Mouse (Mus musculus) stomach, postnatal 0 days (tissue): ENCODE results near the gene Efcab12. TPM values are rescaled to one million over a fixed set of nuclear protein-coding genes. Genes with fewer than 3 reads are reported as not detected.
"Not testable (repeated sequence)": the region's sequence is repeated elsewhere in the genome, so short reads cannot be mapped to it uniquely, and the experiment has no call there.

Source experiments
- ATAC-seq: fragments of 200-750 bp; cut with Nextera tagmentation; 2 replicates; pipeline ENCODE4 v1.8.0; 2017; ENCODE audit not compliant: low FRiP score, low TSS enrichment
- DNase-seq: peaks from one replicate; pipeline ENCODE4 v3.0.0-alpha.2; 2016; ENCODE audit warnings: low spot score
- H3K27ac ChIP-seq: fragments of 300-500 bp; sonication (generic); replicated peaks from 2 replicates; pipeline ENCODE4 v1.5.1; 2014; ENCODE audit warnings: mild to moderate bottlenecking, control low read depth
- H3K27me3 ChIP-seq: fragments of 300-500 bp; sonication (generic); 2 replicates; pipeline ENCODE4 v1.6.1; 2014; ENCODE audit warnings: low read length; ENCODE audit not compliant: control insufficient read depth, insufficient read depth
- H3K36me3 ChIP-seq: fragments of 300-500 bp; sonication (generic); 2 replicates; pipeline ENCODE4 v1.6.1; 2014; ENCODE audit warnings: low read length, mixed read lengths; ENCODE audit not compliant: control insufficient read depth, insufficient read depth
- H3K4me1 ChIP-seq: fragments of 300-500 bp; sonication (generic); replicated peaks from 2 replicates; pipeline ENCODE4 v1.6.1; 2014; ENCODE audit warnings: antibody characterized with exemption; ENCODE audit not compliant: control insufficient read depth, insufficient read depth
- H3K4me2 ChIP-seq: fragments of 300-500 bp; sonication (generic); replicated peaks from 2 replicates; pipeline ENCODE4 v1.6.1; 2014; ENCODE audit warnings: low read depth, mild to moderate bottlenecking, control low read depth, moderate library complexity
- H3K4me3 ChIP-seq: fragments of 300-500 bp; sonication (generic); 2 replicates; pipeline ENCODE4 v1.5.1; 2014; ENCODE audit warnings: low read depth, low read length, control low read depth
- H3K9ac ChIP-seq: fragments of 300-500 bp; sonication (generic); 2 replicates; pipeline ENCODE4 v1.6.1; 2014; ENCODE audit warnings: mild to moderate bottlenecking, low read length, control low read depth, mixed read lengths
- H3K9me3 ChIP-seq: fragments of 300-500 bp; sonication (generic); 2 replicates; pipeline ENCODE4 v1.6.1; 2016; ENCODE audit warnings: low read length; ENCODE audit not compliant: control insufficient read depth
- CTCF ChIP-seq: IDR thresholded peaks from 2 replicates; pipeline ENCODE4 v1.5.1; 2016; ENCODE audit warnings: antibody characterized with exemption, low read depth, mild to moderate bottlenecking, moderate library complexity
- EP300 ChIP-seq: optimal IDR thresholded peaks from 2 replicates; pipeline ENCODE3; 2016; ENCODE audit warnings: antibody characterized with exemption
- WGBS: fragments of 180-500 bp; shearing (Covaris S2); extraction: QIAGEN DNeasy Blood & Tissue Kit; methylation state at CpG from one replicate; pipeline ENCODE4 v1.1.7; 2014; 5-methylcytosine and 5-hydroxymethylcytosine counted together
- polyA plus RNA-seq: library from polyadenylated mRNA; unstranded; fragments of >200 nt; fragmentation: Nextera tagmentation; extraction: Ambion mirVana; gene quantifications from 2 replicates; pipeline ENCODE4 v1.2.1, GENCODE M21; 2015

Gene Efcab12
- polyA plus RNA-seq, 1 experiment from 2014 or later = 0.17 TPM

- TF ChIP-seq EP300 = no peak
- no peak for TF ChIP-seq CTCF
- H3K4me1 ChIP-seq = no peaks in the 10 kb centered on the region
- no peaks in the 10 kb centered on the region for H3K9me3 ChIP-seq
- H3K4me3 ChIP-seq = no peak overlapping the region
- no peaks in the 10 kb centered on the region for H3K36me3 ChIP-seq
- no peak overlapping the region for H3K9ac ChIP-seq
- no peak overlapping the region for H3K4me2 ChIP-seq
- no peaks in the 10 kb centered on the region for H3K27me3 ChIP-seq
- H3K27ac ChIP-seq = no peak overlapping the region
- ATAC-seq (no peak), DNase-seq (no peak)
These were observed 4.4 kb downstream of the Efcab12 start for GRCm38 (mm10) chr6:115833861-115834260.

- no peak for DNase-seq
- Histone ChIP-seq H3K4me2 (no peak overlapping the region), H3K4me1 (no peaks in the 10 kb centered on the region), H3K27ac (no peak overlapping the region), H3K9ac (no peak overlapping the region), H3K36me3 (no peaks in the 10 kb centered on the region), H3K9me3 (no peaks in the 10 kb centered on the region), H3K27me3 (no peaks in the 10 kb centered on the region), H3K4me3 (no peak overlapping the region)
- TF ChIP-seq CTCF = no peak
- TF ChIP-seq EP300 = no peak
- ATAC-seq = no peak; the same call in 1 of the 2 replicates
- 83% methylated on average over 2 of the region's 2 CpGs for WGBS
These were observed 5.9 kb downstream of the Efcab12 start for GRCm38 (mm10) chr6:115832152-115832850.

GRCm38 (mm10) chr6:115830779-115831601 is 7.2 kb downstream of the Efcab12 start:
- Histone ChIP-seq H3K9ac (no peak overlapping the region), H3K36me3 (no peaks in the 10 kb centered on the region), H3K4me3 (no peak overlapping the region), H3K9me3 (no peaks in the 10 kb centered on the region), H3K4me2 (no peak overlapping the region), H3K4me1 (no peaks in the 10 kb centered on the region), H3K27me3 (no peaks in the 10 kb centered on the region), H3K27ac (no peak overlapping the region)
- ATAC-seq (no peak), DNase-seq (no peak)
- TF ChIP-seq EP300 = no peak
- TF ChIP-seq CTCF = no peak
- 73% methylated on average over 6 of the region's 6 CpGs for WGBS

DNA sequence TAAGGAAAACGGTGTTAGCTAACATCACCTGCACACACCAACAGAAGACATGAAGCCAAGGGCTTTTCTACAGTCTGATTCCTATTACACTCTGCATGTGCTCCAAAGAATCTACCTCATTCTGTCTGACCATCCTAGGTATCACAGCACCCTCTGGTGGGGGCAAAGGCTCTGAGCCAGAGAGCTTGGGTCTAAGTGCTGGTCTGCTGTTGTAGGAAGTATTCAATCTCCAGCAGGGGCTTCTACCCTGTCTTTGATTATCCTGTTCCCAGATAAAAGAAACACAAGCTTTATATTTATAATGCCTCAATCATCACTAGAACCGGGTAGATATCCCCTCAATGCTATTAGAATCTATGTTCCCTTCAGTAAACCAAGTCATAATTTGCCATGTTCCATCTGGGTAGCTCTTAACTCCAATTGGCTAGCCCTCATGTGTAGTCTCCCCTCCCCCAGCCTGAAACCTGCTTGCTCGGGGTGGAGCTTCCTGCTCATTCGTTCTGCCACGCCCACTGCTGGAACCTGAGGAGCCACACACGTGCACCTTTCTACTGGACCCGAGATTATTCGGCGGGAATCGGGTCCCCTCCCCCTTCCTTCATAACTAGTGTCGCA is 14.3 kb downstream of the Efcab12 start:
- peak; percentile 82 for TF ChIP-seq CTCF
- H3K36me3 ChIP-seq, H3K9ac ChIP-seq, H3K4me3 ChIP-seq, H3K9me3 ChIP-seq, H3K27me3 ChIP-seq, H3K4me1 ChIP-seq: not testable (repeated sequence)
- peak; percentile 95 for ATAC-seq
- Histone ChIP-seq H3K27ac (0 out of 2 replicates have a peak overlapping the region, but pooled peaks have one; percentile 24), H3K4me2 (peak overlapping the region; percentile 19)
- WGBS = 6% methylated on average over 5 of the region's 11 CpGs
- peak; percentile 84 for DNase-seq

DNA sequence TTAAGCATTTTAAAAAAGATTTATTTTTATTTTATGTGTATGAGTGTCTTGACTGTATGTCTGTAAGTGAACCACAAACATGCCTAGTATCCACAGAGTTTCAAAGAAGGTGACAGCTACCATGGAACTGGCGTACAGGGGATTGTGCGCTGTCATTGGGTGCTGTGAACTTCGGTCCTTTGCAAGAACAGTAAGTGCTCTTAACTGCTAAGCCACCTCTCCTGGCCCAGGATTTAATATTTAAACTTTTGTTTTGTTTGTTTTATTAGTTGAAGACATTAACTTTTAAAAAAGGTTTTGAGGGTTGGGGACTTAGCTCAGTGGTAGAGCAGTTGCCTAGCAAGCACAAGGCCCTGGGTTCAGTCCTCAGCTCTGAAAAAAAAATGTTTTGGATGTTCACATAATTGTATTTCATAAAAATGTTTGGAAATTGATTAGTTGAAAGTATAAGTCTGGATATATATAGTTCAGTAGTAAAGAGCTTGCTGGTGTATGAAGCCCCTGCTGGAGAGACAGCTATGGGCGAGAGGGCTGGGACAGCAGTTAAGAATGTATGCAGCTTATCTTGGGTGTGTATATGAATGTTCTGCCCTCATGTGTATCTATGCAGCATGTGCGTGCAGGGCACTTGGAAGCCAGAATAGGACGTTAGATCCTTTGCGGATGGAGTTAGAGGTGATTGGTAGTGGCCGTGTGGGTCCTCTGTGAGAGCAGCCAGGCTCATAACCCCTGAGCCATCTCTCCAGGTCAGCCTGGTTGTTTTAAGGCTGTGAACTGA is 16.8 kb downstream of the Efcab12 start:
- Histone ChIP-seq H3K36me3 (no peaks in the 10 kb centered on the region), H3K4me2 (no peak overlapping the region), H3K27ac (no peak overlapping the region), H3K27me3 (no peaks in the 10 kb centered on the region), H3K9me3 (no peaks in the 10 kb centered on the region), H3K9ac (no peak overlapping the region), H3K4me3 (no peak overlapping the region), H3K4me1 (no peaks in the 10 kb centered on the region)
- ATAC-seq = no peak
- WGBS = 69% methylated on average over 8 of the region's 8 CpGs
- TF ChIP-seq EP300 = no peak
- no peak for TF ChIP-seq CTCF
- no peak for DNase-seq
